Mouse (Mus musculus) CD4-positive, CD25-positive, alpha-beta regulatory T cell, adult 4 months (primary cell): Measurements from ENCODE around the gene Rsph1. TPM values are rescaled to one million over a fixed set of nuclear protein-coding genes. Genes with fewer than 3 reads are reported as not detected.

Experiments used
- polyA plus RNA-seq, 2 experiments: library from polyadenylated mRNA; unstranded; fragments of 100-300 nt; shearing (Covaris generic); gene quantifications; one replicate each; pipeline ENCODE4 v1.2.1; 2017

Rsph1 gene
- polyA plus RNA-seq, 2 experiments from 2014 or later, result 0.52 to 1.1 TPM

Other genes with a start within 250 kb of the Rsph1 start
- gene Abcg1, start 219.7 kb downstream of the Rsph1 start, polyA plus RNA-seq, result 100 to 1,000 TPM; 169 to 178 TPM
- gene Tff3, start 147.7 kb downstream of the Rsph1 start, polyA plus RNA-seq, result not detected
- not detected for gene Tff2, start 133.1 kb downstream of the Rsph1 start, polyA plus RNA-seq
- gene Tff1, start 112.1 kb downstream of the Rsph1 start, polyA plus RNA-seq, result not detected
- 1 to 10 TPM in 1 of 2 experiments, under 1 TPM in 1; 0.63 to 2.5 TPM for gene Tmprss3, start 78.4 kb downstream of the Rsph1 start, polyA plus RNA-seq
- 100 to 1,000 TPM; 234 to 303 TPM for gene Ubash3a, start 69.5 kb downstream of the Rsph1 start, polyA plus RNA-seq
- gene Slc37a1, start 9.4 kb upstream of the Rsph1 start, polyA plus RNA-seq, result 10 to 100 TPM; 29.9 to 42.6 TPM
- not detected for gene Pde9a, start 108.8 kb upstream of the Rsph1 start, polyA plus RNA-seq
- 10 to 100 TPM; 18.2 to 24.9 TPM for gene Wdr4, start 242.6 kb upstream of the Rsph1 start, polyA plus RNA-seq
- 100 to 1,000 TPM; 217 to 229 TPM for gene Ndufv3, start 242.7 kb upstream of the Rsph1 start, polyA plus RNA-seq